Mouse (Mus musculus) forebrain, postnatal 0 days (tissue): ENCODE measurements around the gene Pcdh19. TPM values are rescaled to one million over a fixed set of nuclear protein-coding genes. Genes with fewer than 3 reads are reported as not detected.

Experiments
- ATAC-seq: fragments of 200-750 bp; cut with Nextera tagmentation; 2 replicates; pipeline ENCODE4 v1.8.0; 2017; ENCODE audit warnings: mild to moderate bottlenecking, moderate library complexity
- DNase-seq: peaks from one replicate; pipeline ENCODE4 v3.0.0-alpha.2; 2015
- H3K27ac ChIP-seq: fragments of 300-500 bp; sonication (generic); 2 replicates; pipeline ENCODE4 v1.5.1; 2014; ENCODE audit warnings: low read depth, mild to moderate bottlenecking, antibody characterized with exemption, low read length, moderate library complexity, mixed read lengths
- H3K27me3 ChIP-seq: fragments of 300-500 bp; sonication (generic); 2 replicates; pipeline ENCODE4 v1.6.1; 2014; ENCODE audit warnings: mild to moderate bottlenecking, low read length, mixed read lengths; ENCODE audit not compliant: insufficient read depth
- H3K36me3 ChIP-seq: fragments of 300-500 bp; sonication (generic); 2 replicates; pipeline ENCODE4 v1.6.1; 2014; ENCODE audit warnings: mild to moderate bottlenecking, moderate library complexity; ENCODE audit not compliant: insufficient read depth
- H3K4me1 ChIP-seq: fragments of 300-500 bp; sonication (generic); 2 replicates; pipeline ENCODE4 v1.6.1; 2014; ENCODE audit warnings: antibody characterized with exemption; ENCODE audit not compliant: insufficient read depth
- H3K4me2 ChIP-seq: fragments of 300-500 bp; sonication (generic); 2 replicates; pipeline ENCODE4 v1.6.1; 2014; ENCODE audit warnings: low read depth, mild to moderate bottlenecking, moderate library complexity
- H3K4me3 ChIP-seq: fragments of 300-500 bp; sonication (generic); 2 replicates; pipeline ENCODE4 v1.5.1; 2014; ENCODE audit warnings: low read depth, low read length, mixed read lengths
- H3K9ac ChIP-seq: fragments of 300-500 bp; sonication (generic); 2 replicates; pipeline ENCODE4 v1.6.1; 2014; ENCODE audit warnings: mild to moderate bottlenecking
- H3K9me3 ChIP-seq: fragments of 300-500 bp; sonication (generic); 2 replicates; pipeline ENCODE4 v1.6.1; 2016; ENCODE audit warnings: low read length
- CTCF ChIP-seq: sonication (generic); IDR thresholded peaks from 2 replicates; pipeline ENCODE4 v1.5.1; 2016; ENCODE audit warnings: antibody characterized with exemption, control low read depth, low read depth
- WGBS: fragments of 180-500 bp; shearing (Covaris S2); extraction: QIAGEN DNeasy Blood & Tissue Kit; methylation state at CpG from one replicate; pipeline ENCODE4 v1.1.7; 2014; 5-methylcytosine and 5-hydroxymethylcytosine counted together
- polyA plus RNA-seq: library from polyadenylated mRNA; unstranded; fragments of >200 nt; fragmentation: Nextera tagmentation; extraction: Ambion mirVana; gene quantifications from 2 replicates; pipeline ENCODE4 v1.2.1, GENCODE M21; 2015
- total RNA-seq: library from RNA; depleted of rRNA; stranded (reverse); fragments of >200 nt; gene quantifications from 2 replicates; pipeline ENCODE4 v1.2.3, GENCODE M21; 2014

The Pcdh19 gene
- total and polyA plus RNA-seq, 2 experiments from 2014 or later = 23.6 to 67.1 TPM

DNA sequence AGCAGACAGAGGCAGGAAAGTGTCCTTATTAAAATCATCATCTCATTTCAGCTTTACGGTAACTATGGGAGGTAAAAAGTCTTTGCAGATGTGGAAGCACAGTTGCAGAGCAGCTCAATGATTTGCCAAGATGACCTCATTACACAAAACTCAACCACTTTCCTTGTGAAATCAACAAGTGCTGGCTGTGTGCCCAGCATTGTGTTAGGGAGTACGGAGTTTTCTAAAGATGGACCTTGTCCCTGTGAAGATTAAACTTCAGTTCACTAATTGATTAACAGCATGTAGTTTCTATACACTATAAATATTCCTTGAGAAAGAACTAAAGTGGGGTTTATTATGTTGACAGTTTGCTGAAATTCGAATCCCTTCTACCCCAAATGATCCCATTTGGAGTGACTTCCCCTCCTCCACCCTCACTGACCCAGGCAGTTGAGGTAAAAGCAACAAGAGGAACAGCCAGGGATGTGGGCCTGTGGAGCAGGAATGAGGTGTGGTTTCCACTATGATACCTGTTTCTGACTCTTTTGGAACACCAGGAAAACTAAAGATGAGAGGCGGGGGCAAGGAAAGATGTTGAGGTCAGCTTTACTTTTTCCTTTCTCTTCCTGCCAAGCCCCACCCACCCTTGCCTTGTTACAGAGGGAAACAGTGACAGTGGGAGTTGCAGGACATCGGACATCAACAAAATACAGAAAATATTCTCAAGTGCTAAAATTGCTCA, 4.4 kb upstream of the Pcdh19 start:
- TF ChIP-seq CTCF = no peak
- Histone ChIP-seq H3K36me3 (no peaks in the 10 kb centered on the region), H3K27ac (no peak overlapping the region), H3K4me2 (no peak overlapping the region), H3K4me3 (no peak overlapping the region), H3K4me1 (no peaks in the 10 kb centered on the region), H3K9ac (no peak overlapping the region), H3K9me3 (no peaks in the 10 kb centered on the region), H3K27me3 (no peaks in the 10 kb centered on the region)
- WGBS = 60% methylated on average over 5 of the region's 5 CpGs
- no peak for ATAC-seq
- no peak for DNase-seq

DNA sequence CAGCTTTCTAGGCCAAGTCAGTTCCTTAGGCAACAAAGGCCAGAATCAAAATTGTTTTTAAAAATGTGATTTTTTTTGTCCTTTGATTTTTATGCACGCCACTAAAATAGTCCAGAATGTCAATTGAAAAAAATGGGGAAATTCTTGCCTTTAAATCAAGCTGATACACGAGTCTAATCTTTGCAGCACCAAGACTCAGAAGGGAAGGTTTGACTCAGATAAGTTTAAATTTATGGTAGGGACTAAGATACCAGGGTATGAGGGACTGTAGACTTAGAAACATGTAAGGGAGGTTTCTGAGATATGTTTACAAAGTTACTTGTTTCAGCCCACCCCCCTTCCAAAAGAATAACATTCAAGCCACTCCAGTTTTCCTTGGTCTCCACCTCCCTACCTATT, 3.6 kb upstream of the Pcdh19 start:
- Histone ChIP-seq H3K4me2 (no peak overlapping the region), H3K4me3 (no peak overlapping the region), H3K27me3 (no peaks in the 10 kb centered on the region), H3K9me3 (no peaks in the 10 kb centered on the region), H3K4me1 (no peaks in the 10 kb centered on the region), H3K27ac (no peak overlapping the region), H3K9ac (no peak overlapping the region), H3K36me3 (no peaks in the 10 kb centered on the region)
- DNase-seq (no peak), ATAC-seq (no peak)
- TF ChIP-seq CTCF = no peak
- 44% methylated on average over 2 of the region's 2 CpGs for WGBS

DNA sequence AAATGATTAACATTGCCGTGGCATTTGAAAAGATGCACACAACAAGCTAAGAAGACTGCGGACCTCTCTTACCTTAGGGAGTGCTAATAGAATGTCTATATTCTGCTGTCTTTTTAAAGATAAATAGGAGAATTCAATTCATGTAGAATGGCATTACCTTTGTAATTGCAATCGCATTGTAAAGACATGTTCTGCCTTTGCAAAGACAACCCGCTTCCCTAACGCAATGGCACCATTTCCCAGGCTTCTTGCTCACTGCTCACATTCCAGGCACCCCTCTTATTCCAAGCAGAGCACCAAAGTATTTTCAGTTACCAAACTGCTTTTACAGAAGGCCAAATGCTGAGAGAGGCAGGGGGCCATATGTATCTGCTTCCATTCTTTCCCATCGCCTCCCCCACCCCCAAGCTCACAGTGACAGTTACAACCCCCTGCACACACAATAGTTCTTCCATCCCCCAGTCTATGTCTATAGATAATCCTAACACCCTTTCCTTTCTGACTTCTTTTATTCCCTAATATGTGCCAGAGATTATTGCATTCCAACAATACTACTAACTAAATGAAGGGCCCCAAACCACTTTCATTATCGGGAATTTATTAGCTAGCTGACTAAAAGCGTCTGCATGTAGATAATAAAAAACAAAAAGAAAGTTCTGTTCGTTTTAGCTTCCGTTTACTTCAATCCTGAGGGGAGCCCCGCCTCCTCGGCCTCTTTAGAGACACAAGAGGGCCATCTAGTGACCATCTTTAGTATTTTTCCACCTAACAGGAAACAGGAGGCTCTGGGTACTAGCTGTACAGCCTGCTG, 3.0 kb upstream of the Pcdh19 start:
- peak; percentile 59 for ATAC-seq
- Histone ChIP-seq H3K4me1 (no peaks in the 10 kb centered on the region), H3K9me3 (no peaks in the 10 kb centered on the region), H3K4me3 (peak overlapping the region; percentile 50), H3K9ac (peak overlapping the region; percentile 56; the same call in 1 of the 2 replicates), H3K27me3 (no peaks in the 10 kb centered on the region), H3K4me2 (peak overlapping the region; percentile 67), H3K27ac (peak overlapping the region; percentile 24), H3K36me3 (no peaks in the 10 kb centered on the region)
- peak; percentile 58 for TF ChIP-seq CTCF
- peak; percentile 87 for DNase-seq
- 18% methylated on average over 12 of the region's 12 CpGs for WGBS

DNA sequence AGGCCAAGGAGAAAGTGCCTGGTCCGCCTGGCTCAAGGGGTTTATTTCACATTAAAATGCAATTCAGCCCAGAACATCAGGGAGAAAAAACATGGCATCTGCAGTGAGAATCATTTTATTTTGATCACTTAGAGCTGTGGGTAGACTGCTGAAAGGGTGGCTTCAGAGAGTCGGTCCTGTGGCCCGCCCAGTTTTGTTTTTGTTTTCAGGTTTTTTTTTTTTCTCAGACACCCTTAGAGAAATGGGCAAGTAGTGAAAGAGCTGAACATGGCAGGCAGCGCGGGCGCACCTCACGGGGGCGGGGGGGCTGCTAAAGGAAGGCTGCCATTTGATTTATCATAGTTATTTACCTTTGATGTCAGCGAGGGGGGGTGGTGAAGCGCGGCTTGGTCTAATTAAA, 2.0 kb upstream of the Pcdh19 start:
- TF ChIP-seq CTCF = no peak
- Histone ChIP-seq H3K27me3 (no peaks in the 10 kb centered on the region), H3K9me3 (no peaks in the 10 kb centered on the region), H3K9ac (peak overlapping the region; percentile 56; the same call in 1 of the 2 replicates), H3K4me2 (peak overlapping the region; percentile 67), H3K4me3 (peak overlapping the region; percentile 50), H3K27ac (peak overlapping the region; percentile 24; the same call in 1 of the 2 replicates), H3K36me3 (no peaks in the 10 kb centered on the region), H3K4me1 (no peaks in the 10 kb centered on the region)
- DNase-seq (no peak), ATAC-seq (no peak)
- 26% methylated on average over 11 of the region's 11 CpGs for WGBS

DNA sequence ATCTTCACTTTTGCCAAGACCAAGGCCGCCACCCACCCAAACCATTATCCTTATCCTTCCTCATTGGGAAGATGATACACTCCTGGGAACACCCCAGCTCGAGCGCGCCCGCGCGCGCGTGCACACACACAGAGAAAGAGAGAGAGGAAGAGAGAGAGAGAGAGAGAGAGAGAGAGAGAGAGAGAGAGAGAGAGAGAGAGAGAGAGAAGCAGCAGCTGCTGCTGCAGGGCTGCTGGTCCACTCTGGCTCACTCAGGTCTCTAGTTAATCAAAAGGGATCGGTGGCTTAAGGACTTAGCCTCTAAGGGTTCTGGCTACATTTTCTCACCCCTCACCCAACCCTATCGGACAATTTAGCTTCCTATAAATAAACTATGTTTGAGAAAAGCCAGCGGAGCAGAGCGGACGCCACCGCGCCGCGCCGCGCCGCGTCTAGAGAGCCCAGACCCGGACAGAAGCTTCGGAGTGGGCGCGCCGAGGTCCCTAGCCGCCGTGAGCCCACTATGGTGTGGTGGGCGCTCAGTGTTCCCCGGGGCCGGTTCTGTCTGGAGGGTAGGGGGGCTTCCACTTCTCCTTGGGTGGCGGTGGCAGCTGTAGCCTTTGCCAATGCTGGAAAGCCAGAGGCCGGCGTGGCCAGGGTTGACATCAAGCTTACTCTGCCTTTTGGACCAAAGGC, 926 bp upstream of the Pcdh19 start:
- H3K4me1 ChIP-seq = no peaks in the 10 kb centered on the region
- 19% methylated on average over 35 of the region's 35 CpGs for WGBS
- no peaks in the 10 kb centered on the region for H3K27me3 ChIP-seq

DNA sequence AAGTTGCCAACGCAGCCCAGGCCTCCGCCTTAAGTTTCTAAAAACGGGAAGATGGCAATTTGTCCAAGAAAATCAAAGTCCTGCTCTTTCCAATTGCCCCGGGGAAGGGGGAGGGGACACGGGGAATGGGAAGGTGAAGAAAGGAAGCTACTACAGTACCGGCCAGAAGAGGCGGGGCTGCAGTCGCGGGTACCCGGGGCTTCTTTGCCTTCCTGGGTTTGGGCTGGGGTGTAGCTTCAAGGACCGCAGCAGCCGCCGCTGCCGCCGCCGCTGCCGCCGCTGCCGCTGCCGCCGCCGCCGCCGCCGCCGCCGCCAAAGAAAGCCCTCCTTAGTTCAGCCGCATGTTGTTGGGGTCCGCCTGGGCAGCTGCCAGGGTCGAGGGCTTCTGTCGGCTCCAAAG, 631 bp downstream of the Pcdh19 start:
- no peaks in the 10 kb centered on the region for H3K36me3 ChIP-seq
- peak overlapping the region; percentile 67 for H3K4me2 ChIP-seq
- TF ChIP-seq CTCF = no peak
- DNase-seq (peak; percentile 38), ATAC-seq (no peak)
- H3K27ac ChIP-seq = peak overlapping the region; percentile 72
- peak overlapping the region; percentile 56 for H3K9ac ChIP-seq
- H3K4me1 ChIP-seq = no peaks in the 10 kb centered on the region
- no peaks in the 10 kb centered on the region for H3K27me3 ChIP-seq
- no peaks in the 10 kb centered on the region for H3K9me3 ChIP-seq
- 34% methylated on average over 31 of the region's 31 CpGs for WGBS
- H3K4me3 ChIP-seq = peak overlapping the region; percentile 50

More for the DNA sequence above, 926 bp upstream of the Pcdh19 start:
- DNase-seq (peak; percentile 57), ATAC-seq (no peak)
- Histone ChIP-seq H3K9ac (peak overlapping the region; percentile 56), H3K27ac (peak overlapping the region; percentile 72), H3K4me3 (peak overlapping the region; percentile 50), H3K36me3 (no peaks in the 10 kb centered on the region), H3K9me3 (no peaks in the 10 kb centered on the region), H3K4me2 (peak overlapping the region; percentile 67)
- TF ChIP-seq CTCF = no peak
